Mouse (Mus musculus): ENCODE measurements at regions not wholly inside any gene's neighbourhood (a gene's known extent, or its start where the extent isn't known, plus 50 kb on each side); places are given as distances from the start of the nearest gene placed in this dataset.

- TF ChIP-seq CTCF (IDR thresholded peaks at IDR 0.05; ENCODE audit: borderline replicate concordance, insufficient read depth, low read length) (no peak), POLR2A (IDR thresholded peaks at IDR 0.05; ENCODE audit: low read depth, low read length) (no peak)
Observed at GRCm38 (mm10) chr14:98728863-98729262, 265.3 kb downstream of the Rpl36a-ps1 start.
